Mouse (Mus musculus): Measurements from ENCODE around the gene Slc25a17.

DNA sequence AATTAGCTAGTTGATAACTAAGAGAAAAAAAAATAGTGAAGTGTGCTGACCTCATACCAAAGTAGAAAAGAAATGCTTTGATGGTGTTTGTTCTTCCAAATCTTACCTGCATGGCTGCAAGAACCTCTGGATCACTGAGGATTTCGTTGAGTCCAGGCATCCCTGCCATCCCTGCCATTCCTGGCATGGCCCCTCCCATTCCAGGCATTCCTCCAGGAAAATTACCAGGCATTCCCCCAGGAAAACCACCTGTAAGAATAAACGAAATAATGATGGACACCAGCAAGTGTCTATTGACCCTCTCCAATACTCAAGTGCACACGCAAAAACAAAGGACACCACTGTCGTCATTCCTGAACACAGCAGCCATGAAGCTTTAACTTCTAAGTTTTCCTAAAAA is 5.6 kb upstream of the Slc25a17 start:
- TF ChIP-seq CTCF (IDR thresholded peaks at IDR 0.05; ENCODE audit: low read depth) = no peak
- TF ChIP-seq EP300 (IDR thresholded peaks at IDR 0.05; ENCODE audit: low read depth) = no peak
